Mouse (Mus musculus): ENCODE measurements around the gene Hexim1.
A peak's percentile ranks its signal among the peaks of the same experiment; 100 is the strongest.

Hexim1 gene

DNA sequence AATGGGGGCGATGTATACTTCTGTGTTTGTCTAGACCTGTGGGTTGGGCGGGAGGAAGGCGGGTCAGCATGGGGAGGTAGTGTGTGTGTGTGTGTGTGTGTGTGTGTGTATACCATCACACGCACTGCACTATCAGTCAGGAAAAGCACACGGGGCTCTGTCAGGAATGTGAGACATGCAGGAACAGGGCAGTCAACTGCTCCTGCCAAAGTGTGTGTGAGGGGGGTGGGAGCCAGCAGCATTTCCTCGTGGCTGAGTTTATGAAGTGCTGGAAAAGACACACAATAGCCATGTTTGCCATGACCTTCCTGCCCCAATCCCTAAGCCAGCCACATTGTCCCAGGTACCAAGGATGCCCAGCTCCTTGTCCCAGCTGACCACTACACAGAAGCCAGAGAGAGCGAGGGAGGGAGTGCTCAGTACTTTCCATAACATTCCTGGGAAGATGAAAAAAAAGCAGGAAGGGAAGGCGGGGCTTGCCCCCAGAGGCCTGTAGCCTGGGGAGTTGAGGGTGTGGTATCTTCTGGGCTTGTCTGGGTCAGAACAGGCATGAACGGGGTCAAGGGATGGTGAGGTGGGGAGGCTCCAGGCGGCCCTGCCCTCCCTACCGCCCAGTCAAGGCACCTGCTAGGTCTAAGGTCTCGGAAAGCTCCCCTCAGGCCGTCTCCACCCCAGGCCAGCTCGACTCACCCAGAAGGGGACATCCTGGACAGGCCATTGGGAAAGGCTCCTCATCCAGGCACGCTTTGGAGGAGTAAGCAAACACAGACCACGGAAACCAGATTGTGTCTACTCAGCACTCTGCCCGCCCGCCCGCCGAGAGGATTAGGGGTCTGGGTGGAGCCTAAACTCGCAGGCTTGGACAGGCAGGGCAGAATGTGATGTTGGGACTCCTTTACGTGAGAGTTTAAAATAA lies 18.8 kb upstream of the Hexim1 start:
- DNase-seq (ENCODE audit: low spot score in 2 of 2): no peak

DNA sequence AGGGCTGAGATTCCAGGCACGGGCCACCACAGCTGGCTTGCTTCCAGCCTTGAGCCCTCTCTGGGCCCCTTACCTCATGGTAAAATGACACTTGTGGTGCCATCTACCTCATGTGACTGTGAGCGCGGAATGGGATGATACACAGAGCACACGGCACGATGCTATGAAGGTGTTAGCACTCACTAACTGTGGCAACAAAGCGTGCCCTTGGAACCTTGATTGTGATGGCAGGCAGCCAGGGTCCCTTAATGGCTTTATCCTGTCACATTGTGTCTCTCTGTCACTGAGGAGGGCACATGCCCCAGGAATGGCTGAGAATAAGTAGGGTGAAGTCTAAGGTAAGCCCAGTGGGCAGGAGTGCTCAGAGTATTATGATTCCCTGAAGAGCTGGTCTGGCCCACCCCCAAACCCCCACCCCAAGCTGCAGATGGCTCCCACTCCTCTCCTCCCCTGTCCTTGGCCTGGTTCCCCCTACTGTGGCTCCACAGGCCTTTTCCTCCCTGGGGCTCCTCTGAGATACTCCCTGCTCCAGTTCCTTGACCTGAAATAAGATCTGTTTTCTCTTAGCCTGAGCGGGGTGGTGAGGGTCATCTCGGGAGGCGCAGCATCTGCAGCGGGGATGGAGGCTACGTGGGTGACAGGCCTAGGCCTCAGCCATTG lies 17.4 kb upstream of the Hexim1 start:
- no peak for DNase-seq (ENCODE audit: low spot score in 2 of 2)

GRCm38 (mm10) chr11:103099352-103099940 lies 16.6 kb upstream of the Hexim1 start:
- no peak for DNase-seq (ENCODE audit: low spot score in 2 of 2)

- no peak for DNase-seq (ENCODE audit: low spot score in 2 of 2)
Observed at GRCm38 (mm10) chr11:103100361-103100760, 15.7 kb upstream of the Hexim1 start.

- DNase-seq (ENCODE audit: low spot score in 2 of 2): peak in 1 of 2 experiments; percentile 66
Observed at GRCm38 (mm10) chr11:103101481-103101865, 14.6 kb upstream of the Hexim1 start, which contains the start of the genes Plcd3 and Acbd4. TSS of gene Plcd3 (minus strand) at chr11:103101658. TSS of gene Acbd4 (plus strand) at chr11:103101682.

- DNase-seq (ENCODE audit: low spot score in 2 of 2): peak; percentile 60 to 79
Observed at GRCm38 (mm10) chr11:103101866-103102501, 14.0 kb upstream of the Hexim1 start.

DNA sequence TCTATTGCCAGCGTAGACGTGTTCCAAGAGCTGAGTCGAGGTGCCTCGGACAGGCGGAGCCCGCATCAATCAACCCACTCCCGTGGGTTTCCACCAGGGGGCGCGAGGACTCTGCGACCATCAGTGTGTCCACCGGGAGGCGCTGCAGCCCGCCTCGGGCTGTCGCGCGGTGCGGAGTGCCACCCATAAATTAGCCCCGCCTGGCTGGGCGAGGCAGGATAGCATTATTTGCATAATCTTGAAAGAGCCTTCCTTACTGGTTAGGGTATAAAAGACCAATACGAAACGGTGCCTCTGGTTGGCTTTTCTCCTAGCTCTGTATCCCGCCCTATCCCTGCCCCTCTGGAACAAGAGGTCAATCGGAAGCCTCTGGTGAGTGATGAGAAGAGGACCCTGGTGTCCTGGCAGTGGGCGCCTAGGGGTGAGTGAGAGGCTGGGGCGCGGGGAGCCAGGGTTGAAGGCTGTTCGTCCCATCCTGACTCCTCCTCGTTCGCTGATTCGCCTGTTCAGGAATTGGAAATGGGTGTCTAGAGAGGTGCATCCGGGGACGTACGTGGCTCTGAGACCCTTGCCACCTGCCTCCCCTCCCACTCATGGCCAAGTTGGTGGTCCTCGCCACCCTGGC lies 13.2 kb upstream of the Hexim1 start:
- DNase-seq (ENCODE audit: low spot score in 2 of 2): peak; percentile 94 to 95

DNA sequence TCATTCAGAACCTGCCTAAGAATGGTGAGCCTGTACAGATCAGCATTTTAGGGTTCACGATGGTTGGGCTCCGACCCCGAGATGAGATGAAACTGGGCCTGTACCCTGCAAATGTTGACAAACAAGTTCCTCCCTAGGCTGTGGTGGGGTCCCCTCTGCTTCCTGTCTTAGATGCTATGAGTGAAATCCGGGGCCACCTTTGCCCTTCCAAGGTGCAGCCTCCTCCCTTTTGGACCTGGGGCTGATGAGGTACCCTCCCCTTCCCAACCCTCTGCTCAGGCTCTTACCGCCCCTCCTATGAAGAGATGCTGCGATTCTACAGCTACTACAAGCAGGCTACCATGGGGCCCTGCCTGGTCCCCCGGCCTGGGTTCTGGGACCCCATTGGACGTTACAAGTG lies 12.4 kb upstream of the Hexim1 start:
- no peak for DNase-seq (ENCODE audit: low spot score in 2 of 2)

DNA sequence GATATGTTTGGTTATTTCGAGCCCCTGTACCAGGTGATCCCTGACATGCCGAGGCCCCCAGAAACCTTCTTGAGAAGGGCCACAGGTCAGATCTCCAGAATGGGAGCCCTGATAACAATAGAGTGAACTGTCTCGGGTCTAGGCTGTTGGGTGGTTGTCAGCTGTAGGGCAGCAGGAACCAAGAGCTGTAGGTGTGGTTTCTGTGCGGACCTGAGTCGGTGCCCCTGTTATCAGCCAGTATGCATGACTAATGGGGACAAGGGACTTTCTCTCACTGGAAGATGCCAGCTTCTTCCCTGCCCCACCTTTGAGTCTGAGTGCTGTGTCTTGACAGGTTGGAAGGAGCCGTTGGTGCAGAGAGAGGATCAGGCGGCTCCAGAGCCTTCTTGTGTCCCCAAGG lies 11.6 kb upstream of the Hexim1 start:
- no peak for DNase-seq (ENCODE audit: low spot score in 2 of 2)

DNA sequence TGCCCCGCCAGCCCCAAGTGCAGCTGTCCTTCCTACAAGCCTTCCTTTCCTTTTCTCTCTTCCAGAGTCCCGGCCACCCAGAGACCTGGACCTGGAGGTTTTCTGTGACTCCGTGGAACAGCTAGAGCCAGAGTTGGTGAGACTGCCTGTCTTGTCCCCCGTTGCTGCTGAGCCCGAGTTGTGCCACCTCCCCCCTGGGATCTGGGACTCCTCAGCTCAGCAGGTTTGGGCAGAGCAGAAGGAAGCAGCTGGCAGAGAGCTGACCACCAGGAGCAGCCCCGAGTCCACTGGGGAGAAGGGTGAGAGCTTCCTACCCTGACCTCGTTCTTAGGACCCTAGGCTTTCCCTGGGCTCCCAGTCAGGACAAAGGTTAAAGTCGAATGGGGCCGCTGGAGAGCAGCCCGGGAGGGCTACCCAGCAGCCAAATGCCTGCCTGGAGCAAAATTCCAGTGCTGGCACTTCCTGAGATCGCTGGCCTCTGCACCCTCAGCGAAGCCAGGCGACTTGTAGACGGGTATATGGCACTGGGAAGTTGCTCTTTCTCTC lies 10.8 kb upstream of the Hexim1 start:
- DNase-seq (ENCODE audit: low spot score in 2 of 2): no peak

DNA sequence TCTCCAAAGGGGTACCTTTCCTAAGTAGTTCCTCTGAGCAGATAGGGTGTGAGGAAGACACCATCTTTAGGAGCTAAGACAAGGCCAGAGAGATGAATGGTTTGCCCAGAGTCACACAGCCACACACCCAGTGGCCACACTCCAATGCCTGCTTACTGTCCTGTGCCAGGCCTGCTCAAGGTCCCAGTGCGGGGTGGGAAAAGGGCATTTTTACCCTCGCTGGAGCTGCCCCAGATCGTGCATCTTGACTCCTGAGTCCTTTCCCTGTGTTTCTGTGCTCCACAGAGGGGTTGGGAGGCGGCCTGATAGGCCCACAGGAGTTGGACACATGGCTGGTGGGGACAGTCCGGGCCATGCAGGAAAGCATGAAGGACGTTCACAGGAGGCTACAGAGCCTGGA lies 10.2 kb upstream of the Hexim1 start:
- no peak for DNase-seq (ENCODE audit: low spot score in 2 of 2)

DNA sequence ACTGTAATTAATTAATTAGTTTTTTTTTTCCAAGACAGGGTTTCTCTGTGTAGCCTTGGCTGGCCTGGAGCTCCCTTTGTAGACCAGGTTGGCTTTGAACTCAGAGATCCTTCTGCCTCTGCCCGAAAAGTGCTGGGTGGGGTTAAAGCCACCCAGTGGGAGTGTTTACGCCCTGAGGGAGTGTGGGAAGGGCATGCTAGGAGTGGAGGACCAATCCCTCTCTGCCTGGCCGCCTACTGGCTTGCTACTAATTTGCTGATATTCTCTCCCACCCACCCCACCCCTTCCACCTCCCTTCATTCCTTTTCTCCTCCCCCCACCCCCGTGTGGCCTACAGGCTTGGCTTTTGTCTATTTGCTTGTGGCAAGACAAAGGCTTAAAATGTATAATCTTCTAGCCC lies 9.6 kb upstream of the Hexim1 start:
- no peak for DNase-seq (ENCODE audit: low spot score in 2 of 2)

DNA sequence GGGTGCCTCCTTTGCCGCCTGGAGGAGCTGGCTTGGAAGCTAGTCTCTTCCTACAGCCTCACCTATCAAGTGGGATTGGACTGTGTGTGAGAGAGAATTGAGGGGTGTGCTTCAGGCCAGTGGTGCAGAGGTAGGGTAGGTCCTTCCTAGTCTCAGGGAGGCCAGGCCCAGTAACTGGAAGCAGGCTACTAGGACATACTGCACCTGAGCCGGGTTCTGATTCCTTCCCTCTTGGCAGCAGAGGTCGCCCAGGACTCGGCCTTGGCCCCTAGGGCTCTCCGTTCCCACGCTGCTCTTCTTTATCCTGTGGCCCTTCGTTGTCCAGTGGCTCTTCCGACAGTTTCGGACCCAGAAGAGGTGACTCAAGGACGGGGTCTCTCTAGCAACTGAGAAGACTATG lies 4.7 kb upstream of the Hexim1 start:
- no peak for DNase-seq (ENCODE audit: low spot score in 2 of 2)

GRCm38 (mm10) chr11:103111881-103112551 lies 4.0 kb upstream of the Hexim1 start:
- no peak for DNase-seq (ENCODE audit: low spot score in 2 of 2)

- DNase-seq (ENCODE audit: low spot score in 2 of 2): no peak
Observed at GRCm38 (mm10) chr11:103112552-103112912, 3.5 kb upstream of the Hexim1 start.

GRCm38 (mm10) chr11:103113005-103113404 lies 3.0 kb upstream of the Hexim1 start:
- no peak for DNase-seq (ENCODE audit: low spot score in 2 of 2)

DNA sequence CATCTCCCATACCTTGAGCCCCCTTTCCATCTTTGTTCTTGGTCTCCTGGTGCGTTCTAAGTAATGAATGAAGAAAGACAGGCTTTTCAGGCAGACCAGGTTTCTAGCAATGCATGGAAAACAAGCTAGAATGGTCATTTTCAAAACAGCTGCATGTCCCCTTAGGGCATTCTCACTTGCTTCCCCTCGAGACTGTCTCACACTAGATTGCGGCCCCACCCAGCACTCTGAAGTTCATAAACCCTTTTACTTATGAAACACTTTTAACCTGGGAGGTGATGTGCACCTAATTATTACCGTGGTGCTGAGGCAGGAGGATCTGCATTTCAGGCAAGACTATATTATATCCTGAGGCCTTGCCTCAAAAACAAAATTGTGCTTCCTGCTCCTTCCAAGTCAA lies 2.3 kb upstream of the Hexim1 start:
- no peak for DNase-seq (ENCODE audit: low spot score in 2 of 2)

- DNase-seq (ENCODE audit: low spot score in 2 of 2): no peak
Observed at GRCm38 (mm10) chr11:103114270-103114943, 1.6 kb upstream of the Hexim1 start.

DNA sequence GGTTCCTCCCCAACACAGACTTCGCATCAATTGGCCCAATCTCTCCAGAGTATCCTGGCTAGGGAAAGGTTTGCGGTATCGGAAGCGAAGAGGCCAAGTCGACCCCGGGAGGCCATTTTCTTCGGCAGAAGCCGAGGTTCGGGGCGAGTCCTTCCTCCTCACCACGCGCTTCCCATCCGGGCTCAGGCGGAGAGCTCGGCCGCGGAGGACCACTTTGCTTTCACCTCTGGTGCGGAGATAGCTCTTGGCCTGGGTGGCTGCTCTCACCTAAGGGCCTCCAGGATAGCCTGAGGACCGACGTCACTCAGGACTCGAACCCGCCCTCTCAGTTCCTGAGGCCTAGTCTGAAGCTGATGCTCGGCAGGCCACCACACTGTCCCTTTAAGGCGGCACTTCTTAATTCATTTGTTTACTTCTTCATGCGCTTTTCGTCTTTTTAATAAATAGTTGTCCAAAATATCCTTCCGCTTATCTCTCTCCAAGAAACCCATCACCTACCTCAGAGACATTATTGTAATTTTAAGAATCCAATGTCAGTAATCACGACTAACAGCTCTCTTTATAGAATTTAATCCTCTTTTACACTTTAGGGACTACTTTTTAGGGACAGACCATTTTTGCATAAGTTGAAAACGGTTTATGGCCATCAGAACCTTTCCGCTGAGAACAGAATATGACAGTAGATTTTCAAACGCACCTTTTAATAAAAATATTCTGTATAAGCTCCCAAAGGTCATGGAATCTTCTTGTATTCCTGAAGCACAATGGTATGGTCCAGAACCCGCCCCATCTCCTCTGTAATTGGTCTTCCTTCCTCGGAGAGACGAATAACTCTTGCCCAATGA lies 646 bp upstream of the Hexim1 start:
- peak; percentile 76 to 81 for DNase-seq (ENCODE audit: low spot score in 2 of 2)

Data from right cerebral cortex, postnatal 36 days (tissue).